Mouse (Mus musculus) v-Abl transformed pro-B cells (cell line): ENCODE data around the gene Cckar.

Experiments
- in situ Hi-C, 2 experiments: fragments of 400-800 bp; cut with MboI; formaldehyde crosslinking; loops; one replicate each; pipeline ENCODE4 v1.15.1; 2025; ENCODE audit not compliant: unreplicated experiment in 2 of 2

Cckar gene

DNA sequence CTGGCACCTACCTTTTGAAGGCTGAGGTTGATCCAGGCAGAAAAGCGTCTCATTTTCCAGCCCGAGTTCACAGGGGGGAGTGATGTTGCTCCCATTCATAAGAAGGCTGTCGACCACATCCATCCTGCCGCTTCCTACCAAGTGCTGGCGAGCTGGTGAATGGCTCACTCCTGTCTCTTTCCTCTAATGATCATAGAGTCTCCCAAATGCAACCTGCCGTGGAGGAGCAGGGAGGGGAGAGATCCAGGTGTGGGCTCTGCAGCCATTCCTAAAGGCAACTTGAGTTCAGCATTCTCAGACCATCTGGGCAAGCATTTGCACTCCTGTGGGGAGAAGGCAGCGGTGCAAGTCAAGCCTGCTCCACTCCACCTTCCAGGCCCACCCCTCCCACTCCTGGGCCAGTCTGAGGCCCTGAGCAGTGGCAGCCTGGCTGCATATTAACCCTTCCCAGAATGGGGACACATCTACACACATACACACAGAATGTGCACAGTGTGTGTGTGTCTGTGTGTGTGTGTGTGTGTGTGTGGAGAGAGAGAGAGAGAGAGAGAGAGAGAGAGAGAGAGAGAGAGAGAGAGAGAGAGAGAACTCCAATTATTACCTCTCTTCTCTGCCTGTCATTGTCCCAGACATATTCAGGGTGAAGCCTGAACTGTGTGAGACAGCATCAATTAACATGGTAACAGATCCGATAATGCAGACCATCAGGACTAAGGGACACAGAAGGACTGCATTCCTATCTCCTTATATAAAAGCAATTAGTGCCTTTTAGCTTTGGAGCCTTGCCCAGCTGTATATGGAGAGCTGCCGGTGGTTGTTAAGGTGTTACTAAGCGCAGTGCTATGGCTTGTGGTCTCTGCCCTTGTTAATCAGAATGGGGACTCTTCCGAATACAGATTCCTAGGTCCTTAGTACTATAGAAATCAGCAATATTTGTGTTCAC, at the start of gene Cckar:
TSS of gene Cckar (minus strand) at position 471 of the 943 bp plus-strand sequence.
- in situ Hi-C loops: no loop called here

DNA sequence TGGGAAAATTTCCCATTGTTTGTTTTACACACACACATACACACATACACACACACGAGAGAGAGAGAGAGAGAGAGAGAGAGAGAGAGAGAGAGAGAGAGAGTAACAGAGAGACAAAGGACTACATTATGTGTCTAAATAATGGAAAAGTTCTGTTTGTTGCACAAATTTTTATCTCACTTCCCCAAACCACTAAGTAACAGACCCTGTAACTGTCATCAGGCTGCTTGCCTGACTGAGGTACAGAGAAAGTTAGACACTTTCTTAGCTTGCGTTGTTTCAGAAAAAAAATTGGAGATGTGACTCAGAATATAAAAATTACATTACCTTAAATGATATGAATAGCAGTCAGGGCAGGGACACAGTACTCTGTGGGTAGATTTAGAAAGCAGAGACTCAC, 36.6 kb upstream of the Cckar start:
- in situ Hi-C loops: no loop called here

DNA sequence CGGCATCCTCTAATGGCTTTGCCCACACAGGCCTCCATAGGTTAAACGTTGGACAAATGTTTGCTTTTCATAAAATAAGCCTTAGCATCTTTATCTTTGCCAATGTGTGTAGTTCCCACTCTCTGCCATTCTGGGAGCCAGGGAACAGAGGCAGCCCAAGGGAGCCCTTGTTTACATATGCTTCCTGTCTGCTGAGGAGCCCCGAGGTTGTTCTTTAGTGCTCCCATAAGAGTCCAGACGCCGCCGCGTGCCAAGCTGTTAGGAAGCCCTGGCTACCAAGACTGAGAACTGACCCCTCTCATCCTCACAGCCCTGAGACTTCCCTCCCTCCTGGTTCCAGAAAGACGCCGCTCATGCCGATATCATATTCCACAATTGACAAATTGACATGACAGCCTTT, 25.4 kb upstream of the Cckar start:
- in situ Hi-C loops: no loop called here

DNA sequence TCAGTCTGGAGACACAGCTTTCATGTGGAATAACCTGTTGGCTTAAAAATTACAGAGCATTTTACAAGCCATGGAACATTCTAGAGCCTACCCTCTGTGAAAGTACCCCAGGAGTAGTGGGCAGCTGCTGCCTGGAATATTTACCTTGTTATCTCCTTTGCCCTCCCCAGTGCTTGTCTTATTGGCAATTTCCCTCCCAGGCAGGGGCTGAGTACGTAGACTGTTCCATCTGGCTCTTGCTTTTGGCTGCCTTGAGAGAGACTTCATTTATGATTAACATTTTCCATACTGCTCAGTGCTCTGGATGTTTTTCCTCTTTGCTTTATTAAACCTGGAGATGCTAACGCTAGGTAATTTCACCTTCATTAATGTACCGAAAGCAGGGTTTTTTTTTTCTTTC, 20.1 kb upstream of the Cckar start:
- in situ Hi-C loops: no loop called here

DNA sequence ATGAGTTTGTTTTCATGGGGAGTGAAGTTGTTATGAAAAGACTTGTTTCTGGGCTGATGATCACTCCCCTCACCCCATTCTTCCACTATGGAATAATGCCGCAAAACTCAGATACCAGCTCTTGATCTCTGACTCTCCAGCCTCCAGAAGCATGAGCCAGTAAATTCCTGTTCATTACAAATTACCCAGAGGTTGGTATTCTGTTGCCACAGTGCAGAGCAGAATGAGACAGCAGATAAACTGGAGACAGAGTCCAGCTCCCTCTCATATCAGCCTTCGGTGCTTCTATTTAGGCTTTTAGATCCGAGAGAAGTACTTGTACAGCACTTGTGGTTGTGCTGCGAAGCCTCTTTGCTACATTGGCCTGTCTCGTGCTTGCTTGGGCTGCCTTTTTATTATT, 18.5 kb upstream of the Cckar start:
- in situ Hi-C loops: no loop called here

DNA sequence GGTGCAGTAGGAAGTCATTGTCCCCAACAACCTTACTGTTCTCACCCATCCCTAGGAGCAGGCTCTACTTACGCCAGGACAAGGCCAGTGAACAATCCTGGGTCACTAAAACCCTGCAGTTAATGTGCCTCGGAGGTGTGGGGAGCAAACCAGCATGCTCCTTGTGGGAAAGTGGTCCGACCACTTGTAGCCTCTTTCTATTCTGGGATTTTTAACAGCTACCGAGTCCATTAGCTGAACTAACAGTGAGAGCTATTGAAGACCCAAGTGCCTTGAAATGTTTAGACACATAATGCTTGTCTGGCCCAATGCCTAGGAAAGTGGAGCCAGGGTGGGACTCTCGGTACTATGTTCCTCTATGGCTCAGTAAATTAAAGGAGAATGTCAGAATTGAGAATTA, 9.0 kb upstream of the Cckar start:
- in situ Hi-C loops: no loop called here

DNA sequence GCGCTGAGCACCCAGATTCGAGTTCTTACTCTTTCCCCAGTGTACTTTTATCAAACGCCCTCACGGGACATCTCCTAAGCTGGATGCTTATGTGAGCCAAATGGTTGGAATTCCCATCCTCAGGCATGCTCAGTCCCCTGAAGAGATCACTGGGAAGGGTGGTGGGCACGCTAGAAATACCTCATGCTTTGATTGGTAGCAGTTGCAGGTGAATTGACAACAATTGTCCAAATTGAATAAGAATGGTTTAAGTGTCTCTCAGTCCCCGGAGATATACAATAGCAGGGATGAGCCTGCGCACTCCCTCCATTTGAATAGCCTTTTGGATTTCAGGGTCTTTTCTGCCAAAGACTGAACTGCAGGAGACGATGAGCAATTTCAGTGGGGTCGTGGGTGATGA, 3.8 kb upstream of the Cckar start:
- in situ Hi-C loops: no loop called here

DNA sequence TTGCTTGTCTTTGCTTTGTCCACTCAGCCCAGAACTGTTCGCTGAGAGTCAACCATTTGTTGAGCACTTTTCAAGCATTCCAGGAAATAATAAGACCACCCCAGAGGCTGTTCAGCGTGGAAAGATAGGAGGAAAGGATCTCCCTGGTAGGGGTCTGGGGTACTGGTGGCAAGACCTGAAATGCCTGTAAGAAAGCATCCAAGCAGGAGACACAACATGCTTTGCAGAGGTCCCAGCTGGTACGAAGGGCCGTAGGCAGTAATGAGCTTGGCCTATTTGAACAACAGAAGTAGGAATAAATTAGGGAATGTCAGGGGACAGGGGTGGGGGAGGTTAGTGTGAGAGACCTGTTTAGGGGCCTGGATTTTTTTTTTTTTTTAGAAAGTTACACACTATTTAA, 686 bp upstream of the Cckar start:
- in situ Hi-C loops: no loop called here

DNA sequence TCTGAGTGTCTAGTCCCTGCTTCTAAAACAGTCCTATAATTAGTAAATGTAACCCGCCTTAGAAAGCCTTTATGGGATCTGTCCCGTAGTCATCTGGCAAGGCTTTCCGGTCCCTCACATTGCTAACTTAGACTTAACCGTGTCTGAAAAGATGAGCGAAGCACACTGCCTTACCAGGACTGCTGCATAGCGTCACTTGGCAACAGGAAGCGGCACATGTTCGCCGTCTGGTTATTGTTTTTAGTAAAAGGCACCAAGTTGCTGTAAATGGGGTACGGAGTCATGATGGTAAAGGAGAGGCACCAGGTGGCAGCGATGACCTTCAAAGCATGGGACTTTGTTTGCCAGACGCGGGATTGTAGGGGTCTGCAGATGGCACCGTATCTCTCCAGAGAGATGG, 4.8 kb downstream of the Cckar start:
- in situ Hi-C loops: no loop called here

DNA sequence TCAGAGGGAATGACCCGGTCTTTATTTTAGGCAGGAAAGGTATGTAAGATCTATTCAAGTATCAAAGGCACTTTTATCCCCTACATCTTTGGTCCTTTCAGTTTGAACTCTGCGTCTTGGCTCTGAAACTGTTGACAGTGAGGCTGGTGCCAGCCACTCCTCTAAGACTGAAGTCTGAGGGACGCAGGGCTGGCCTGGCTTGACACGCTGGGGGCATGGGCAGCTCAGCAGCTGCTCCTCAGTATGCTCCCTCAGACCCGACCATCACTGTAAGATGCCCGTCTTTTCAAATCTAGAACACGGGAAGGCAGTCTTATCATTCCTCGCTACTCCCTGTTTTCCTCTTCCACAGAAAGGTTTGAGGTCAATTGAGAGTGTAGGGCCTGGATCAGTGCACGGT, 9.7 kb downstream of the Cckar start:
- in situ Hi-C loops: no loop called here

DNA sequence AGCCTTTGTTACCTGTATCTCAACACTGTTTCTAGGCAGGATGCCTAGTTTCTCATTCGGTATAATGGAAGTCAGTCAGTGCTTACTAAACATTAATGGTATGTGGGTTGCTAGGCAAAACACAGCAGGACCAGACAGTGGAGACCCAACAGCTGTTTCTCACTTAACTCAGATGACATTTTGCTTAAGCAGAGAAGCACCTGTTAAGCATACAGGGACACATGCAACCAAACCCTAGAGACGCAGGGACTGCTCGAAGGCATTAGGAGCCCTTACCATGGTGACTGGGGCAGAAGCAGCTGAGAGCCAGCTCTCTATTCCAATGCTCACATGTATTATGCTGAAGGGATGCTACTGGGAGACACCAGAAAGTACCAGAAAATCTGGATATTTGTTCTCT, 10.8 kb downstream of the Cckar start:
- in situ Hi-C loops: no loop called here

DNA sequence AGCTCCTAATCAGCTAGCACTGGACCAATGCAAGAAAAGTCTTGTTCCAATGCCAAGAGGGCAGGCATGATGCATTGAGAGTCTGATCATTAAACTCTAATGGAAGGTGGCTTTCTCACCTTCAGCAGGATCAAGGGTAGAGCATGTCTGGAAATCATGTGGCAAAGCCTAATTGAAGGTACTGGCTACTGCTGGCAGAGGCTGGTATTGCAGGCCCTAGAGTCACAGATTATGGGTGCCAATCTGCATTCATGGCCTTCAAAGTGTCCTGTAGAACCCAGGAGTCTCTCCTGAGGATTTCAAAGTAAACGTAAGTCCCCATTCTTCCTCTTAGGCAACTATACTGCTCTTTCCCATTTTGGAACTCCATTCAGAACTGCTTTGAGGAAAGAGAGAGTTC, 14.8 kb downstream of the Cckar start:
- in situ Hi-C loops: no loop called here

DNA sequence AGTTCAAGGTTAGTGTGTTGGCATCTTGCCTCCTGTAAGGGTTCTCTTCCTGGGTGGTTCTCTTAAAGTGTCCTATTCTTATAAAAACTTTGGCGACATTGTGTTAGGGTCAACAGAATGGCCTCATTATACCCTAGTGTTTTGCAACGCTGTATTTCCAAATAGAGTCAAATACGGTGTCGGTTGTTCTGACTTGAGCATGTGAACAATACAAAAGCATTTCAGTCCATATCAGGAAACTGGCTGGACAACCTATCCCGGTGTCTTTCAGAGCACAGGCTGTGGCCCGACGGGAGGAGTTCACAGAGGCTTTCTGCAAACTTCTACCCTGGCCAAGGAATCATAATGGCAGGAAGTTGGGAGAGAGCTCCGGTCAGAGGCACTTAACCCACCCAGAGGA, 15.4 kb downstream of the Cckar start:
- in situ Hi-C loops: no loop called here

DNA sequence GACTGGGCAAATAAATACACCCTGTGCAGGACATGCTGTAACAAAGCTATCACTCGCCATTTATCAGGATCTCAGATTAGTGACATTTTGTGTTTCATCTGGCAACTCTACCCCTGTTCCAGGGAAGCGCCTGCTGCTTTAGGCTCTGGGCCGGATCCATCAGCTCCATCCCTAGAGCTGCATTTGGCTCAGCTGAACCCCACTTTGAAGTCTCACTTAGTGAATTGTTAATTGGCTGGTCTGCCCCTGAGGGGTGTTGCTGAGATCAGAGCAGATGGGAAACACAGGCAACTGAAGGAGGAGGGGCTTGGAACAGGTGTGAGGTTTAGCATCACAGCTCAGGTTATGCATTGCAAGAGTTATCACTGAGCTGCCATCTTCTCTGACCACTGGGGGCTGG, 15.9 kb downstream of the Cckar start:
- in situ Hi-C loops: no loop called here

DNA sequence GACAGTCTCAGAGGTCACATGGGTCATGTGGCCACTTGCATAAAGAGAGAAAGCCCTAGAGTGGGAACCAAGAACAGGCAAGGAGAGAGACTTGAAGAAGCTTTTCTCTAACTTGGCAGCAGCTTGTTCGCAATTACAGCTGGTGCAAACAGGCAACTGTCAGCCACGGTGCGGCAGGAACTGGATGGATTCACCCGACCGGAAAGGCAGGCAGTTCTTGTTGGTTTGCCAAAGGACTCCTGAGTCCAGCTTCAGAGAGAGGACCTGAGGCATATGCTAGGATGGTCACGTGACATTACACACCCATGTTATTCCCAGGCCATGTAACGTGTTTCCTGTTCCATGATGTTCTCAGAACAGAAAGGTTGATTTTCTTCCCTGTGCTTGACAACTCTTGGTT, 19.2 kb downstream of the Cckar start:
- in situ Hi-C loops: no loop called here

DNA sequence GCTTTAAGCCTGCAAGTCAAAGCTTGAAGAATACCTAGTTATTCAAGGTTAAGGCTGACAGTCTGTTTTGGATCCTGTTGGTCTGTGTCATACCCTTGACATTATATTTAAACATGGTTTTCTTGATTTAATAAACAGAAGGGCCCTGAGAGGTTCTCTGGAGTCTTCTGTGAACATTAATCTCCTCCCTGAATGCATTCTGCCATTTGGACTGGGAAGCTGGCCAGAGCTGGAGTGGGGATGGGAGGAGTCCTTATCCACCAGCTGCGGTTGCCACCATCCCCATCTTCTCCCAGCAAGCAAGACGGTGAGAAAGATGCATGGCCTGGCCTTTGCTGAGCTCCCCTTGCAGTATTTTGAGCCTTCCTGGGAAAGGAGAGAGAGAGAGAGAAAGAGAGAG, 21.1 kb downstream of the Cckar start:
- in situ Hi-C loops: no loop called here

DNA sequence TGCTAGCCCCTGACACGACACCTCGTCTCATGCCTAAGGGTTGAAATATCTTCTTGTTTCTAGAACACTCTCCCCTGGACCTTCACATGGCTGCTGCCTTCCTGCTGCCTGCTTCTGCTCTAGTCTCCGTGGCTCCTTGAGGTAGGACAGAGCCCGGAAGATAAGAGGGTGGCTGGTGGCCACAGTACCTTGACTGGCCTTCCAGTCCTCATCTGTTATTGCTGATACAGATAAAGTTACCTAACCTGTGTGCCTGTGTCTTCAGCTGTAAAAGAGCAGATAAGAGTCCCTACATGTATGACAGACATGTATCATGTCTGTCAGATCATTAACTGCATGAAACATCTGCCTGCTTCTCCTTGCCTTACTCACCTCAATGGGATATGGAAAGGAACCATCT, 21.9 kb downstream of the Cckar start:
- in situ Hi-C loops: no loop called here

DNA sequence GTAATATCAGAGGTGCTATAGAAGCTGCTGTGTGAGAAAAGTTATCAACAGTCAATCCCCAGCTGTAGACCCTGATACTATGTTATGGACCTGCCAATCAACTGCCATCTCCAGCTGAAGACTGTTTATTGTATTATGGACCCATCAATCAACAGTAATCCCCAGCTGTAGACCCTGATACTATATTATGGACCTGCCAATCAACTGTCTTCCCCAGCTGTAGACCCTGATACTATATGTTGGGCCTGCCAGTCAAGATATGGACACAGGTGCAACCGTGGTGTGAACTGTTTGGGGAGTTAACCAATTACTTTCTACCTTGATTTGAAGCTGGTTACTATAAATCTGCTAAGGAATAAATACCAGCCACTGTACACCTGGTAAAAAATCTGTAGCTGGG, 23.1 kb downstream of the Cckar start:
- in situ Hi-C loops: no loop called here

DNA sequence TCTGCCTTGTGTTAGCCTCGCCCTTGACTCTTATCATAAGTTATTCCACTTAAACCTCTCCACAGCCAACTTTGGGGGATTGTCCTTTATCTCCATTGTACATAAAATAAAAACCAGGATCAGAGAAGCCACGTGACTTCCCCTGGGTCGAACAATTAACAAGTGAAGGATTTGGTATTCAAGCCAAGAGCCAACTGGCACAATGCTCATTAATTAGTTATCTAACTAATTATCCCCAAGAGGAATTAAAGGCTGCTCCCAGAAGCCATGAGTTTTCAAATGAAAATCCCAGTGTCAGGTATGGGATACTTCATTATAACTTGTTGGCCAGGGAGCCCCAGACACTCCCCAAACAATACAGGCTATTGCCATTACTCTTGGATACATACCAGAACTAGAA, 23.6 kb downstream of the Cckar start:
- in situ Hi-C loops: no loop called here

DNA sequence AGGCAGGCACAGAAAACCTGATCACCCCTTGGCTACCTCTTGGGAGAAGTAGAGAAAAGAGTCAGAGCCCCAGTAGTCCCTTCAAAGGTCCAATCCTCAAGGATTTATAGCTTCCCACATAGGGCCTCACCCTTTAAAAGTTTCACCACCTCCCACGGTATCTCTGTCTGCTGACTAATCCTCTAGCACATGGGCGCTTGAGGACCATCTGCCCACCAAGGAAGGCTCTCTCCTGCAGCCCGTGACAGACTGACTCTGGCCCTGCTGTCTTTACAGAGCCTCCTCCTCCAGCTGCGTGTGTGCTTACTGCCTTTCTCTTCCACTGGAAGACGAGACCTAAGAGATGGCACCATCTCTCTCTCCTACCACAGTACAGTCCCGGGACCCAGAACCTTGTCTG, 27.9 kb downstream of the Cckar start:
- in situ Hi-C loops: no loop called here

DNA sequence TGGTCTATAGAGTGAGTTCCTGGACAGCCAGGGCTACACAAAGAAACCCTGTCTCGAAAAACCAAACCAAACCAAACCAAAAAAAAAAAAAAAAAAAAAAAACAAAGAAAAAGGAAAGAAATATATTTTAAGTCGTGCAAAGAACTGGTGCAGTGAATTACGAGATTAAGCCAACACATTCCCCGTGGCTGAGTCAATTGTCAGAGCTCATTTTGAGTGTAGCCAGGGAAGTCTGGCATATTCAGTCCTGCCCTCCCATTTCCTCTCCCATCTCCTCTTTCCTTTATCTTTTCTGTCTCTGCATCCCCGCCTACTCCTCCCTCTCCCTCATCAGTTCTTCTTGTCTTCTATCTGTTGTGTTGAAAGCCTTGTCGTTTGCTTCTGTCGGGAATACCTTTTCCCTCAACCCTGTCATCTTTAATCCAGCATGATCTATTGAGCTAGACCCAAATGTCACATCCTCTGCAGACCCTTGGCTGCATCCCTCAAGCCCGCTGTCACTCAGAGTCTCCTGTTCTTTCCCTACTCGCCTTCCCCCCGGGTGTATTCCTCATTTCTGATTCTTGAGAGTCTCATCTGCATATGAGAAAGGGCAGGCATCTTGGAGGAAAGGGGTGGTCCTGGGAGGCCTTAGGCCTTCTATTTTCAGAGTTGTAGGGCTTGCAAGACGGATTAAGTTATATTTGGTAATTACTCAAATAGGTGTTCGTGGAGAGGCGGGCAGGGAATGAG, 29.3 kb downstream of the Cckar start:
- in situ Hi-C loops: no loop called here

DNA sequence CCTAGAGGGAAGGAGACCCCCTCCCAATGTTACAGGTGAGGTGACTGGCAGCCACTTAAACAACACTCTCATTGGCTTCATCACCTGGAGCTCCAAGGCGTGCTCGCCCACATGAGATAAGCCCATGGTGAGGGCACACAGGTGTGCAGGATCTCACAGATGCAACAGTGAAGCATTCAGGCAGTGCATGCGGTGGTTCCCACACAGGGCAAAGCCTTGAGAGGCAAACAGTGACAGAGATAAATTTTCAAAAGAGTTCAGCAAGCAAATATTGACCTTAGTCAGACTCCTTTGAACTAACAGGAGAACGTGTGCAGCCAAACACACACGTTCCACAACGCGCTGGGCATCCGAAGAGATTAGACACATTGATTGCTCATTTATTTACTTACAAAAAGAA, 30.8 kb downstream of the Cckar start:
- in situ Hi-C loops: no loop called here
